In the genomic region with DNA sequence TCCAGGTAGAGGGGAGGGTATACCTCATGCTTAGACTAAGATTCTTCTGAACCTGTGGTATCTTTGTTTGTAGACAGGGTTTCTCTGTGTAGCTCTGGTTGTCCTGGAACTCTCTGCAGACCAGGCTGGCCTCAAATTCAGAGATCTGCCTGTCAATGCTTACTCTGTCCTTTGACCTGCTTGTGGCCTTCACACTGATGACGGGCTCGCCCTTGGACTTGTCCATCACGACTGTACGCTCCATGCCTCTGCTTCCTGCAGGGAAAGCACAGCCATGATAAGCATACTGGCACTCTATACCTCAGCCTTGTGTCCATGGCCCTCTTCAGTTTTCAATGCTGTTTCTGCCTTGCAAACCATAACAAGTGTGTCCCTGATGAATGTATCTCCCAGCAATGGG, we compare ENCODE assay signal across 26 mouse cellular contexts.
"Had no signal": no experiment of that assay in that cellular context is flagged by ENCODE, and none has a peak within 500 bp of the region (broad histone marks: within the 10 kb centered on the region; RNA-seq: fewer than 3 reads in every experiment).

No protein-coding gene starts in this region.

- H3K4me1 ChIP-seq: hindbrain, embryonic 15.5 days; kidney, embryonic 15.5 days; limb, embryonic 13.5 days; limb, embryonic 15.5 days; liver, embryonic 12.5 days had no signal

- H3K27me3 ChIP-seq: heart, embryonic 13.5 days; heart, embryonic 15.5 days; hindbrain, embryonic 13.5 days; hindbrain, embryonic 15.5 days; kidney, embryonic 15.5 days; limb, embryonic 13.5 days; limb, embryonic 15.5 days; liver, embryonic 12.5 days had no signal

- H3K27ac ChIP-seq: gastrocnemius, adult 2 months; heart, adult 2 months; heart, embryonic 13.5 days; heart, embryonic 15.5 days; hindbrain, embryonic 13.5 days; hindbrain, embryonic 15.5 days; hindbrain, postnatal 0 days; kidney, embryonic 15.5 days; kidney, postnatal 0 days; limb, embryonic 13.5 days; limb, embryonic 15.5 days; liver, embryonic 12.5 days; liver, embryonic 14.5 days had no signal

- DNase-seq: gastrocnemius, adult 2 months; gastrocnemius, postnatal 10 days; gastrocnemius, postnatal 36 days; heart, adult 11 months; heart, adult 2 months; heart, postnatal 14 days; heart, postnatal 36 days; kidney, adult 11 months; kidney, adult 2 months; kidney, postnatal 14 days; kidney, postnatal 36 days; layer of hippocampus, adult 9-11 months; layer of hippocampus, postnatal 36 days; left cerebral cortex, postnatal 4 days had no signal

- H3K9me3 ChIP-seq: heart, embryonic 13.5 days; heart, embryonic 15.5 days; hindbrain, embryonic 13.5 days; hindbrain, embryonic 15.5 days; kidney, embryonic 15.5 days; limb, embryonic 13.5 days; limb, embryonic 15.5 days; liver, embryonic 12.5 days had no signal

- H3K4me2 ChIP-seq: heart, embryonic 11.5 days; heart, embryonic 13.5 days; heart, embryonic 15.5 days; hindbrain, embryonic 13.5 days; hindbrain, embryonic 15.5 days; kidney, embryonic 15.5 days; limb, embryonic 13.5 days; limb, embryonic 15.5 days; liver, embryonic 12.5 days had no signal

- H3K4me3 ChIP-seq: gastrocnemius, adult 2 months; heart, adult 2 months; heart, embryonic 13.5 days; heart, embryonic 15.5 days; hindbrain, embryonic 13.5 days; hindbrain, embryonic 15.5 days; kidney, embryonic 15.5 days; limb, embryonic 13.5 days; limb, embryonic 15.5 days; liver, embryonic 12.5 days had no signal
